Mouse (Mus musculus): ENCODE results near the gene Dand5.

The Dand5 gene

GRCm38 (mm10) chr8:84799136-84799931 is 23.3 kb downstream of the Dand5 start:
- peak; percentile 65 for DNase-seq

- peak; percentile 48 for DNase-seq
These were observed 24.0 kb downstream of the Dand5 start for GRCm38 (mm10) chr8:84798446-84799135.

- no peak for DNase-seq
These were observed 24.7 kb downstream of the Dand5 start for GRCm38 (mm10) chr8:84797971-84798370.

- peak; percentile 26 for DNase-seq
These were observed 25.3 kb downstream of the Dand5 start for GRCm38 (mm10) chr8:84797256-84797797.

GRCm38 (mm10) chr8:84794486-84794885 is 28.1 kb downstream of the Dand5 start:
- peak; percentile 72 for DNase-seq

GRCm38 (mm10) chr8:84793791-84794485 is 28.7 kb downstream of the Dand5 start:
- peak; percentile 77 for DNase-seq

GRCm38 (mm10) chr8:84793134-84793533 is 29.5 kb downstream of the Dand5 start:
- no peak for DNase-seq

GRCm38 (mm10) chr8:84792429-84792947 is 30.1 kb downstream of the Dand5 start:
- no peak for DNase-seq

GRCm38 (mm10) chr8:84790537-84790936 is 32.1 kb downstream of the Dand5 start:
- DNase-seq, result no peak

- DNase-seq, result peak; percentile 73
These were observed 32.7 kb downstream of the Dand5 start for GRCm38 (mm10) chr8:84789855-84790486.

- no peak for DNase-seq
These were observed 33.3 kb downstream of the Dand5 start for GRCm38 (mm10) chr8:84789345-84789744.

- DNase-seq, result no peak
These were observed 33.7 kb downstream of the Dand5 start for GRCm38 (mm10) chr8:84788896-84789295.

- DNase-seq, result peak; percentile 67
These were observed 34.9 kb downstream of the Dand5 start for GRCm38 (mm10) chr8:84787523-84788302.

GRCm38 (mm10) chr8:84786801-84787467 is 35.7 kb downstream of the Dand5 start:
- DNase-seq, result no peak

- DNase-seq, result peak; percentile 63
These were observed 36.6 kb downstream of the Dand5 start for GRCm38 (mm10) chr8:84785756-84786677.

- no peak for DNase-seq
These were observed 37.2 kb downstream of the Dand5 start for GRCm38 (mm10) chr8:84785506-84785755.

GRCm38 (mm10) chr8:84784681-84785505 is 37.7 kb downstream of the Dand5 start:
- peak; percentile 62 for DNase-seq

GRCm38 (mm10) chr8:84783919-84784581 is 38.6 kb downstream of the Dand5 start:
- DNase-seq, result peak; percentile 71
